Mouse (Mus musculus) adrenal gland (tissue): ENCODE results near the gene Olfr1208.

Experiments used
- intact Hi-C: fragments of 180-260 bp; cut with DNase I; formaldehyde crosslinking; loops from one replicate; pipeline ENCODE4 v1.15.1; 2025
- long read RNA-seq, 2 experiments: library from polyadenylated mRNA; unstranded; transcript quantifications; one replicate each; pipeline ENCODE4 v2.0.0; 2020; ENCODE audit warnings: borderline replicate concordance in 1 of 2; ENCODE audit not compliant: insufficient replicate concordance in 1 of 2

Gene Olfr1208
- long read RNA-seq, experiment 1, result 0 reads
- long read RNA-seq, experiment 2, result 0 reads

DNA sequence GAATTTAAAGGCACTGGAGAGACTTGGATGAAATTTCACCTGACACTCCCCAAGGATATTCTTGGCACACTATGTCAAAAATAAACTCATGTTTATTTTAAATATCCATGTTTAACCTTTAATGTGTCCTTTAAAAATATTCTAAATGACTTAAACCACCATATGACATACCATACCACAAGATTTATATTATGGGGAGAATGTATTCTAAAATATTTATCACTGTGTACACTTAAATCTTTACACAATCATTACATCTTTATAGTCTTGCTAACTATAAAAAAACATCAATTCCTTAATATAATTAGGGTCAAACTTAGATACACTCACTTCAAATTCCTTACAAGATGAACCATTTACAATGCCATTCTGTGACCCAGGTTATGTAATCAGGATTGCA, at the start of gene Olfr1208:
TSS of gene Olfr1208 (minus strand) at position 101 of the 400 bp plus-strand sequence.
- intact Hi-C loops, result no loop called here

DNA sequence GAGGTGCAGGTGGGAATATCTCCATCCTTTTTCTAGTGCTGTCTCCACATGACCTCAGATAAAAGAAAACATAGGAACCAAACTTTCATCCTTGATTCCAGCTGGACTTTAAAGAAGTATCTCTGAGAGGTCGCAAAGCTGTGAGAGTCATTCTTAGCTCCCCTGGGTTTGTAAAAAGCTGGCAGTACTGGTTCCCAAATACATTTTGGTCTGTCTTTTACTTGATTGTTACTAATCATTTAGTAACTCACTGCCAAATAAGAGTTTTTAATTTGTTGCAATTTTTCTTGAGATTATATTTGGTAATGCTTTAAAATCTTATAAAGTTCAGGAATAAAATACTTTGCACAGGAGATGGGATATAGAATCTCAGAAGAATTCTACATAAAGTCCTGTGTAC, 35.9 kb upstream of the Olfr1208 start, which contains the start of gene Olfr1211:
TSS of gene Olfr1211 (minus strand) at position 101 of the 400 bp plus-strand sequence.
- intact Hi-C loops, result no loop called here

DNA sequence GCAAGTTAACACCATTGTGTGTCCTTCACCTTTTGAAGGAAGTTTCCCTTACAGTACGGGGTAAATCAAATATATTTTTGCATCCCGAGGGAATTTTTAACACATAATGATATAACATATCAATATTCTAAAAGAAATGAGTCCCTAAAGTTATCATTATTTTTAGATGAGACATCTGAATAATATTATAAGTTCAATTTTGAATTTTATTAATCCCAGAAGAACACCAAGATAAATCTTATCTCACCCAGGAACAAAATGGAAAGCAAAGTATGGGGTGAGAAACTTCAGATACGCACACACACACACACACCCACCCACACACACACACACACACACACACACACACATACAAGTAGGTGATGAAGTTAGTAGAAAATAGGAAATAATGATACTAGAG, 12.9 kb upstream of the Olfr1208 start, which contains the start of gene Olfr1209:
TSS of gene Olfr1209 (minus strand) at position 101 of the 400 bp plus-strand sequence.
- intact Hi-C loops, result no loop called here

DNA sequence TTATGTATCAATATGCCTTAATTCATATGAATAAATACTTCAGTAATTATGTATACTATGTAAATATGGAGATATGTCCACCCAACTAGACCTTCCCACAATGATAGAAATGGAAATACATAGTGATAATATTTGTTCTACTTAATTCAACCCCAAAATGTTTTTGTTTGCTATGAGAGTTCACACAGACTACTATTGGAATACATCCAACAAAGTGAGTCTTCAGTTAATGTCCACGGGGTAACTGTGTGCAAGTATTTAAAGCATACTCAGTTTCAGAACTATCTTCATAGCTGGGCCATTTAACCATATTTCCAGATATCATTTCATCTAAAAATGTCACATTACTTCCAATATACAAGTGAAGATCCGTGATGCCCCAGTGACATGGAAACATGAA, 39.2 kb downstream of the Olfr1208 start, which contains the start of gene Olfr1206:
TSS of gene Olfr1206 (plus strand) at position 301 of the 400 bp plus-strand sequence.
- intact Hi-C loops, result no loop called here

DNA sequence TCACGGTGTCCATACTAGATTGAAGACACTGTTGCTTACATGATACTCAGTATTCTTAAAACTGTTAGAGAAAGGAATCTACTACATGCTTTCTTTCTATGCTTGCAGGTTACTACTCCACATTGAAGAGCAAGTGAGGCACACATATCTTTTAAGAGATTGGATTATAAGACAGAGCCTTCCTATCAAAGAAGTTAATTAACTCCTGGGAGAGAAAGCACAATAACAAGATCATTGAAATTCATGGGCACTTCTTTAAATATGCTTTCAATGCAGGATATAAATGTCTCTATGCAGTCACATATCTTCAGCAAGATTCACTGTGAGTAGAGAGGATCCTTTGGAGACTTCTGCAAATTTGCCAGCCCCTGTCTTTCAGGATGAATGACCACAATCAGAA, 53.1 kb downstream of the Olfr1208 start, which contains the start of gene Olfr1204:
TSS of gene Olfr1204 (plus strand) at position 301 of the 400 bp plus-strand sequence.
- intact Hi-C loops, result no loop called here
